Mouse (Mus musculus) neural tube, embryonic 10.5 days (tissue): ENCODE data around the gene Slc25a29.
A peak's percentile ranks its signal among the peaks of the same experiment; 100 is the strongest.

ENCODE experiments used
- DNase-seq: peaks from one replicate; pipeline ENCODE4 v3.0.0-alpha.2; 2017; ENCODE audit warnings: low spot score; ENCODE audit errors: extremely low spot score

Gene Slc25a29

GRCm38 (mm10) chr12:108801613-108802012, 34.1 kb downstream of the Slc25a29 start:
- DNase-seq = no peak

- no peak for DNase-seq
Measured at GRCm38 (mm10) chr12:108794979-108795537, 40.6 kb downstream of the Slc25a29 start.

- peak; percentile 83 for DNase-seq
Measured at GRCm38 (mm10) chr12:108794078-108794711, 41.5 kb downstream of the Slc25a29 start.

GRCm38 (mm10) chr12:108793453-108793941, 42.2 kb downstream of the Slc25a29 start:
- DNase-seq = peak; percentile 33

- DNase-seq = peak; percentile 98
Measured at GRCm38 (mm10) chr12:108792546-108793452, 42.9 kb downstream of the Slc25a29 start, which contains the start of gene Yy1. Yy1 (plus strand) TSS chr12:108792973.

- peak; percentile 81 for DNase-seq
Measured at GRCm38 (mm10) chr12:108792152-108792545, 43.5 kb downstream of the Slc25a29 start.

- DNase-seq = no peak
Measured at GRCm38 (mm10) chr12:108787329-108787728, 48.4 kb downstream of the Slc25a29 start.

- no peak for DNase-seq
Measured at GRCm38 (mm10) chr12:108785161-108785560, 50.5 kb downstream of the Slc25a29 start.

- DNase-seq = no peak
Measured at GRCm38 (mm10) chr12:108780108-108780877, 55.4 kb downstream of the Slc25a29 start.
